Mouse (Mus musculus) Muller cell, postnatal 12 days (primary cell): ENCODE data around the gene Fkbp2.
A peak's percentile ranks its signal among the peaks of the same experiment; 100 is the strongest.

Experiments
- DNase-seq: peaks from one replicate; pipeline ENCODE4 v3.0.0-alpha.2; 2015; ENCODE audit errors: inconsistent ontology term

The Fkbp2 gene

GRCm38 (mm10) chr19:6980381-6981093 lies at the start of gene Fkbp2:
TSS of gene Fkbp2 (minus strand) at chr19:6980501.
- DNase-seq = peak; percentile 98

DNA sequence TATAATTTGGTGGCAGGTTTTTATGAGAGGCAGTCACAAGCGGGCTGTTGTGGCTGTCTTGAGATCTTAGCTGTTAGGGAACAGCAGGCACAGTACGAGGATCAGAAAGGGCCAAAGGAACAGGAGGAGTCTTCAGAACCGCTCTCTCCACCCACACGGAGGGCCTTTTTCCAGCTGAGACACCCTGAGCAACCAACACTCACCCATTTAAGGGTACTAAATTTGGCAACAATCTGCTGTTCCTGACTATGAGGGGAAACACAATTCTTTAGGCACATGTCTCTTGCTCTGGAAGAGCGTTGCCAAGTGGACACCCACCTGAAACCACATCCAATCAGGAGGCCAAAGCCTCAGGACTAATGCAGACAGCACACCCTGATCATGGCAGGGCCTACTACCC lies 49.2 kb upstream of the Fkbp2 start:
- DNase-seq = no peak

GRCm38 (mm10) chr19:7020224-7020641 lies 39.9 kb upstream of the Fkbp2 start:
- peak; percentile 43 for DNase-seq

DNA sequence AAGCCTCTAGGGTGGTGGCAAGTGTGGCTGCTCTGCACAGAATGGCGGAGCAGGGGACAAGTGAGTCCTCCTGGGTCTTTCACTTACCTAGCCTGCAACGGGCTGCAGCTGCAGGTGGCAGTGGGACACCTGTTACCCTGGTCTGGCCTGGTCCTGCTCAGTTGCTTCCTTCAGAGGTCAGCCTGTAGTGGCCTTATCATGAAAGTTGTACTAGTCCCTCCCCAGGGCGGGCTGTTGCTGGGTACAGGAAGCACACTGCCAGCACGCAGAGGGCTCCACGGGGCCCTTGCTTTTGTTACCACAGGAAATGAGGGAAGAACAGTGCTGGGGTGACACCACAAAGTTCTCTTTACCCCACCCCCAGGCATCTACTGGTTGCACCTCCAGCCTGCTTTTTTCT lies 38.9 kb upstream of the Fkbp2 start, which contains the start of gene Fermt3:
Fermt3 (minus strand) TSS at position 279 of the 400 bp plus-strand sequence.
- no peak for DNase-seq

DNA sequence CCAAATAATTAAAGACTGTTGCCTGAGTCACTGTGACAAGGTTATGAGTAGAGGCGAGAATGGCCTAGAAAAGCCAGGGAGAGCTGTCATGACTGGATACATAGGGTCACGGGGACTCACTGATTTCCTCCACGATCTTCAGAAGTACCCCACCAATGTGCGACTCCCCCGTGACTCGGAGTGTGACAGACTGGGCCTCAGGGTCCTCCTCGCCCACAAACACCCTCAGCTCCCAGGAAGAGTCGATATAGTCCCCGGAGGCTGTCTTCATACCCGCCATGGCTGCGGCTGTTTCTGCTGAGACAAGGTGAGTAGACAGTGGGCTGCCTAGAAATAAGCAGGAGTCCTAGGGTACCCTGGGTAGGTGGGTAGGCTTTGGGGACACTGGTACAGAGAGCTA lies 38.2 kb upstream of the Fkbp2 start:
- no peak for DNase-seq

DNA sequence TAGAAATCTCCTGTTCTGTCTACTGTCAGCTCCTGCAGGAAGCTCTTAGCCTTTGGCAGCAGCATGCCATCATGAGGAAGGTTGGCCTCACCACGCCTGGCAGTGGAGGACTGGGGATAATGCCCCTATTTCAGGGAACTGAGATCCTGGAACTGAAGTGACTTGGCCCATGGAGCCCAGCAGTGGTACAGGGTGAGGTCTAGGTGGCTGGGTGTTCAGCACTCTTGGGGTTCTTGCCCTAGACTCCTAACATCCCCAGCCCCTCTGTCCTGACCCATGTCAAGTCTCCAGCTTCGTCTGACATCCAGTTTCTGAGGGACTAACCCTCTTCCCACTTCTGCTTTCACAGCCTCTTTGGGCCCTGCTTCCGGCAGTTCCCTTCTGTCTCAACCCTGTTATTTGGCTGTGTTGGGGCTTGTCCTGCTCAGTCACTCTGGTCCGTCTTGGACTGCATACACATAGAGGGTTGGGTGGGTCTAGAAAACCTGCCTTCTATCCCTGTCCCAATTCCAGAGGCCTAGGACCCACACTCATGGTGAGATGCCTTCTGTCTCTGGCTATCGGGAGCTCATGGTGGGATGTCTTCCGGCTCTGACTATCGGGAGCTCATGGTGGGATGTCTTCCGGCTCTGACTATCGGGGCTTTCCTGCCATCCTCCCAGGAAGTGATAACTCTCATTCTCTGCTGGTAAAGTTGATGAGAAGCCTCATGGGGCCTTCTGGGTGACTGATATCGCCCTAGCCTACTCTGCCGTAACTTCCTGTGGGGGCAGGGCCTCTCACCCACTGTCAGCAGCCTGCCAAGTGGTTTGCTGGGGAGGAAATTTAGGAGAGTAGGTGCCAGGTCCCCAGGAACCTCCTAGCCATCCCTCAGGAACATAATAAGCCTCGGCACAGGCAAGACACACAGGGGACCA lies 37.5 kb upstream of the Fkbp2 start:
- no peak for DNase-seq

GRCm38 (mm10) chr19:7014481-7015135 lies 34.3 kb upstream of the Fkbp2 start:
- no peak for DNase-seq

- no peak for DNase-seq
Measured at GRCm38 (mm10) chr19:7013984-7014383, 33.7 kb upstream of the Fkbp2 start.

GRCm38 (mm10) chr19:7012426-7012825 lies 32.1 kb upstream of the Fkbp2 start:
- no peak for DNase-seq

DNA sequence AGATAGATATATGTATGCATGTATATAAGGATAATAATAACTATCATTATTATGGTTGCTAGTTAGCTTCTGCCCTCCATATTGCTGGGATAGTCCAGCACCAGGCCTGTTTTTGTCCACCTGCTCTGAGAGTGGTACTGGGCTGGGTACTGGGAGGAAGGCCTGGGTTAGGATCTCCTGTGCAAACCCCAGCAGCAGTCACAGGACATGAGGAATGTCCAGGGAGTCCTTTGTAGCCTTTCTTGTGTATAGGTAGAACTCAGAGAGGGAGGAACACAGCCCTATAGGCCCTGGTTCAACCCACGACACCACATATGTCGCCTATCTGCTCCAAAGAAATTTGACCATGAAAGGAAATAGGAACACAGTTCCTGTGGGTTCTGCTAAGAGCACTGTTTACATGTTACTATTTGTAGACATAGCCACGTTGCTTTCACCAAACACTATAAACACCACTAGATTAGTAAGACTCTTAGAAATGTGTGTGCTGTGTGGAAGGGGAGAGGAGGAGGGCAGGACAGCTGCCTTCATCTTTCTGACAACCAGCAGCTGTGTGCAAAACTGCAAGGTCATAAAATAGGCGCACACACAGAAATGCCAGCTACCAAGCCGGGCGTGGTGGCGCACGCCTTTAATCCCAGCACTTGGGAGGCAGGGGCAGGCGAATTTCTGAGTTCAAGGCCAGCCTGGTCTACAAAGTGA lies 26.7 kb upstream of the Fkbp2 start:
- no peak for DNase-seq

DNA sequence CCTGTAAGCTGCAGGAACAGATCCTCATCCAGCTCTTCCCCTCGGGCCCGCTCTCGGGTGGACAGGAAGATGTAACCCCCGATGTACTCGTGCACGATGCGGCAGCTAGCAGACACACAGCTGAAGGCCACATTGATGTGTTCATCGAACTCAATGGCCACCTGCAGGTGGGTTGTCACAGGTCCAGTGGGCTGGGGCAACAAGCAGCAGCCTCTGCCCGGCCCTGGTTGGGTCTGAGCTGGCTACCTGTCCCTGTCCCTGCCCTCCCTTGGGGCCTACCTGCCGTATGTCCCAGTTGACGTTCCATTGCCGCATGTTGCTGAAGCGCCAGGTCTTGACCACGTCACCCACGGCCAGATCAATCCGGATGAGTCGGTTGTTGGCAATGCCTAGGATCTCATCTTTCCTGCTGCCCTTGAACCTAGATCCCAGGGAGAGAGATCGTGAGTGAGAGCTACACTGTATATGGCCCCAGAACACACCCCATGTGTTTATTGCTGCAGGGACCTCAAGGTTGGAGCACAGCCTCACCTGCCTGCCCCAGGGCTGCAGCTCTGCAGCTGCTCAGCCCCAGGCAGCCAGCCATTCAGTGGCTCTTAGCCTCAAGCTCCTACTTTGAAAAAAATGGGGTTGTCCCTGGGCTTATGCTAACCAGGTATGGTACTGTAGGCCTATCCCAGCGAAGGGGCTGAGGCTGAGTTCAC lies 19.2 kb upstream of the Fkbp2 start:
- no peak for DNase-seq

- no peak for DNase-seq
Measured at GRCm38 (mm10) chr19:6997721-6998290, 17.5 kb upstream of the Fkbp2 start.

- peak; percentile 94 for DNase-seq
Measured at GRCm38 (mm10) chr19:6996006-6996405, 15.7 kb upstream of the Fkbp2 start, which contains the start of the genes Nudt22 and Trpt1. TSS of gene Nudt22 (minus strand) at chr19:6996117. TSS of gene Trpt1 (plus strand) at chr19:6996131.

- no peak for DNase-seq
Measured at GRCm38 (mm10) chr19:6995255-6995991, 15.1 kb upstream of the Fkbp2 start.

DNA sequence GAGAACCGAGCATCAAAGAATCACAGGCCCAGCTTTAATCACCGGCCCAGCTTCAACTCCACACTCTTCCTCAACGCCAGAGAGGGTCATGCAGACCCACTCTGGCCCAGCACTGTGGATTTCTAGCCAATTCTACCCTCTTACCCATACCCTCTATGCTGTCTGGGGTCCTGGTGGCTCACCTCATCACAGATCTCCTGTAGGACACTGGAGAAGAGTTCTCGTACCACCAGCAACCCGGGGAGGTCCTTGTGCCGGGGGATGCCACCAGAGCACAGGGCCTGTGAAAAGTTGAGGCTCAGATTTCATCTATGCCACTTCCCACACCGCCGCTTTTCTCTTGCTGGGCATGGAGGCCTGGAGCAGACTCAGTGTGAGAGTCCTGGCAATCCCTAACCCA lies 14.2 kb upstream of the Fkbp2 start:
- DNase-seq = no peak

DNA sequence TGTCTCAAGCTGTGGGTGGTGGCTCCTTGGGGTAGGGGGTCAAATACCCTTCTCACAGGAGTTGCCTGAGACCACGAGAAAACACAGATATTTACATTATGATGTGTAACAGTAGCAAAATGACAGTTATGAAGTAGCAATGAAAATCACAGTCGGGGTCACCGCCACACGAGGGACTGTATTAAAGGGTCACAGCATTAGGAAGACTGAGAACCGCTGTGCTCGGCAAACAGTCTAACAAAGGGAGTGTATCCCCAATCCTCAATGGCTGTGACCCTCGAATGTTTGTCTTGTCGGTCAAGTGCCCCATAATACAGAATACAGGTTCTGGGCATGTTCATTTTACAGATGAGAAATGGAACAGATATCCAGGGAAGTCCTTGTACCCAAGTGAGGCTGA lies 13.7 kb upstream of the Fkbp2 start:
- DNase-seq = no peak

DNA sequence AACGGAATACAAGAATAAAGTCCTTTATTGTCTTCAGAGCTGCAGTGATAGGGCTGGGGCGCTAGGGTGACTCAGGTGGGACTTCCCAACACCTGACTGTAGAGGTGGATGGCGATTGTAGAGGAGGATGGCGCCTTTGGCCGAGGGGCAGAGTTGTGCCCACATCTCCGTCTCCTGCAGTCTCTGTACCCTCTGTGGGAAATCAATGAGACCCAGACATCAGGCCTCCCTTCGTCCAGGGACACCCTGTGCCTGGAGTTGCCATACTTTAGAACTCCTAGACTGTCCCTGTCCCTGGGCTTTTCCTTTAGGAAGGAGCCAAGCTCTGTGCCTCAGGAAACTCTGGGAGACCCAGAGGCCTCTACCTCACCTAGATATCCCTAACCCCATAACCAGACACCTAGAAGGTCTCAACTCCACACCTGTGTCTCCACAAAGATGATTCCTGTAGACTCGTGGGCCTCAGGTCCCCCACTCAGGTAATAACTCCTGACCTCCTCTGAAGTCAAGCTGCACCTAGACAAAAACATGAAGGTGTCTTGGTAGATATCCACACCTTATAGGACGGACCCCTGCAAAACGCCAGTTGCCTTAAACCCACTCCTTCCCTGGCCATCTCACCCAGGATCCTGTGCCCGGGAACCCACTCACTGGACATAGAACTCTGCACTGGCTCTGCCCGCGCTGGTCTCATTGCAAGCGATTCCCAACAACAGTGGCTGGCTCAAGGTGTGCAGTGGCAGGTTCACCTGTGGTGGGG lies 12.9 kb upstream of the Fkbp2 start:
- no peak for DNase-seq

GRCm38 (mm10) chr19:6992011-6992858 lies 11.9 kb upstream of the Fkbp2 start, which contains the start of gene Dnajc4:
TSS of gene Dnajc4 (minus strand) at chr19:6992572.
- peak; percentile 97 for DNase-seq
